In the genomic region with DNA sequence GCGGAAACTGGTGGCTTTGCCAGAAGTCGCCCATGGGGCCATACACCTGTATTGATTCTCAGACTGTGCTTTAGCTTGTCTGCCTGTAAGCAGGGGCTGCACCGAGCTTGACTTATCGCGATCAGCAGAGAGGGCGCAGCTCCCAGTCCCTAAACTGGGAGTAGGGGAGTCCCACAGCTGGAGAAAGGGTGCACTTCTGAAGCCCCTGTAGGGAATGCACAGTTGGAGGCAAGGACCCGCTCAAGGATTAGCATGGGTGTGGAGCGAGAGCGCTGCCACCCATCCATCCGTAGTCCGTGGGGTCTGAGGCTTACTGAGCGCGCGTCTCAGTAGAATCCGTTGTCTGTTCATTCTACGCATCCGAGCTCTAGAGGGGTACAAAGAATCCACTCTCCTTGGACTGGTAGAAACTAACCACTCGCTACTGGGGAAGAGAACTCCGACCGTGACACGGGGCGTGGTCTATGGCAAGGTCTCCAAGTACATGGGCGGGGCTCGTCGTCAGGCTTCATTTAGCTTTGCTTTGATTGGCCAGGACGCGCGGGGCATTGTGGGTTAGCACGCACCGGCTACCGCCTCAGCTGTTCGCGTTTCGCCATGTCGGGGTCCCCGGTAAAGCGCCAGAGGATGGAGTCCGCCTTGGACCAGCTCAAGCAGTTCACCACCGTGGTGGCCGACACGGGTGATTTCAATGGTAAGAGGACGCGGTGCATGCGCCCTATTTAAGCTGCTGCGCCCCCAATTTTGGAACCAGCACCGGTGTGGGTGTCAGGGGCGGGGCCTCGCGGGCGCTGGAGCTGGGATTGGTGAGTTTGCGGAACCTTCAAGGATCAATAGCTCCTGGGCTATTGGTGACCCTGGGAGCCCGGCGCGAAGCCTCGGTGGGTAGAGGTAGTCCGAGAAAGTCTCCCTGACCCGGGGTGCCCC, we compare ENCODE assay signal across 8 mouse cellular contexts. TPM values are rescaled to one million over a fixed set of nuclear protein-coding genes. Genes with fewer than 3 reads are reported as not detected.
A peak's percentile ranks its signal among the peaks of the same experiment; 100 is the strongest.
DNase-seq lines count a peak whose midpoint lies in the region; ATAC-seq and TF ChIP-seq lines count a peak whose summit lies in the region.

A gene (plus strand): TSS at position 575 of the 927 bp plus-strand sequence.

- peak within 1 kb of the TSS; percentile 99 for H3K4me2 ChIP-seq in heart, embryonic 13.5 days
- H3K4me2 ChIP-seq in liver, embryonic 12.5 days, result peak within 1 kb of the TSS; percentile 93
- peak within 1 kb of the TSS; percentile 88 for H3K4me2 ChIP-seq in stomach, embryonic 15.5 days

- peak; percentile 97 for DNase-seq in brain, embryonic 14.5 days (ENCODE audit: low read depth)
- peak; percentile 98 for DNase-seq in kidney, postnatal 10 days
- peak; percentile 90 to 93 for DNase-seq in natural killer cell, adult 2 months (ENCODE audit: low spot score in 2 of 2)

- peaks cover 19% of the 10 kb centered on the region for H3K79me3 ChIP-seq in C2C12 (ENCODE audit: low read depth)

- no peak for TF ChIP-seq CTCF in C2C12 (IDR thresholded peaks at IDR 0.05; ENCODE audit: control insufficient read depth, insufficient read depth, insufficient read length)
- TF ChIP-seq CTCF in brain, embryonic 14.5 days (IDR thresholded peaks at IDR 0.05; ENCODE audit: borderline replicate concordance, extremely low read depth, insufficient read depth, insufficient read length), result no peak

- peak within 1 kb of the TSS; percentile 89 for H3K9ac ChIP-seq in heart, embryonic 13.5 days
- peak within 1 kb of the TSS; percentile 87 for H3K9ac ChIP-seq in liver, embryonic 12.5 days
- H3K9ac ChIP-seq in stomach, embryonic 15.5 days, result peak within 1 kb of the TSS; percentile 48

- H3K36me3 ChIP-seq in C2C12 (ENCODE audit: control insufficient read depth, insufficient read depth), result peaks cover 9% of the 10 kb centered on the region
- H3K36me3 ChIP-seq in heart, embryonic 13.5 days, result peaks cover 15% of the 10 kb centered on the region
- H3K36me3 ChIP-seq in liver, embryonic 12.5 days, result peaks cover 21% of the 10 kb centered on the region
- H3K36me3 ChIP-seq in stomach, embryonic 15.5 days, result peaks cover 6% of the 10 kb centered on the region; the same call in 1 of the 2 replicates

- peak; percentile 76 for ATAC-seq in erythroid progenitor cell, adult 5-6 weeks (replicated peaks; ENCODE audit: low FRiP score, poor library complexity, severe bottlenecking)
- ATAC-seq in heart, embryonic 13.5 days (ENCODE audit: extremely low read depth, insufficient number of reproducible peaks, low FRiP score, low TSS enrichment), result peak; percentile 86
- ATAC-seq in liver, embryonic 12.5 days, result peak; percentile 80
- ATAC-seq in stomach, embryonic 15.5 days (ENCODE audit: insufficient read depth, low FRiP score, low read depth), result peak; percentile 91

- H3K27ac ChIP-seq in heart, embryonic 13.5 days (replicated peaks), result peak within 1 kb of the TSS; percentile 79
- peak within 1 kb of the TSS; percentile 98 for H3K27ac ChIP-seq in liver, embryonic 12.5 days
- H3K27ac ChIP-seq in stomach, embryonic 15.5 days, result peak within 1 kb of the TSS; percentile 80

- H3K79me2 ChIP-seq in C2C12 (ENCODE audit: control insufficient read depth, insufficient read depth), result peaks cover 38% of the 10 kb centered on the region

- H3K27me3 ChIP-seq in C2C12 (ENCODE audit: control insufficient read depth, insufficient read depth, insufficient read length), result no peaks in the 10 kb centered on the region
- peaks cover 6% of the 10 kb centered on the region; the same call in 1 of the 2 replicates for H3K27me3 ChIP-seq in heart, embryonic 13.5 days (replicated peaks)
- no peaks in the 10 kb centered on the region for H3K27me3 ChIP-seq in liver, embryonic 12.5 days (replicated peaks)
- no peaks in the 10 kb centered on the region for H3K27me3 ChIP-seq in stomach, embryonic 15.5 days (replicated peaks)

- under 1% methylated on average over 57 of the region's 57 CpGs for WGBS in heart, embryonic 13.5 days
- WGBS in liver, embryonic 12.5 days (ENCODE audit: insufficient replicate concordance), result under 1% methylated on average over 57 of the region's 57 CpGs
- WGBS in stomach, embryonic 15.5 days, result under 1% methylated on average over 57 of the region's 57 CpGs

- H3K4me3 ChIP-seq in C2C12 (ENCODE audit: insufficient read depth, poor library complexity, severe bottlenecking), result peak within 1 kb of the TSS; percentile 51
- H3K4me3 ChIP-seq in heart, embryonic 13.5 days, result peak within 1 kb of the TSS; percentile 81
- H3K4me3 ChIP-seq in liver, embryonic 12.5 days, result peak within 1 kb of the TSS; percentile 82
- peak within 1 kb of the TSS; percentile 87 for H3K4me3 ChIP-seq in stomach, embryonic 15.5 days (replicated peaks)

- TF ChIP-seq POLR2A in brain, embryonic 14.5 days (IDR thresholded peaks at IDR 0.05; ENCODE audit: borderline replicate concordance, extremely low read depth, insufficient read depth, insufficient read length, poor library complexity, severe bottlenecking), result peak; percentile 25; the same call in 1 of the 2 replicates

- H3K9me3 ChIP-seq in heart, embryonic 13.5 days, result no peaks in the 10 kb centered on the region
- no peaks in the 10 kb centered on the region for H3K9me3 ChIP-seq in liver, embryonic 12.5 days (replicated peaks)
- no peaks in the 10 kb centered on the region for H3K9me3 ChIP-seq in stomach, embryonic 15.5 days

- peaks cover 14% of the 10 kb centered on the region for H3K4me1 ChIP-seq in heart, embryonic 13.5 days
- peaks cover 83% of the 10 kb centered on the region for H3K4me1 ChIP-seq in liver, embryonic 12.5 days
- H3K4me1 ChIP-seq in stomach, embryonic 15.5 days, result peaks cover 10% of the 10 kb centered on the region

- H3ac ChIP-seq in C2C12 (ENCODE audit: control insufficient read depth, insufficient read length, low read depth), result peak within 1 kb of the TSS; percentile 85

TF ChIP-seq in C2C12, 6 proteins besides CTCF, POLR2A, EP300 and RAD21:
- TF ChIP-seq CEBPB (IDR thresholded peaks at IDR 0.05; ENCODE audit: low read depth) (no peak), FOSL1 (IDR thresholded peaks at IDR 0.05; ENCODE audit: insufficient read depth, low read length, poor library complexity, severe bottlenecking) (no peak), MAX (IDR thresholded peaks at IDR 0.05) (peak; percentile 7)
TF ChIP-seq in C2C12: peak in this region for 1.

RNA-seq across cellular contexts. Expression of the gene that starts here (rescaled TPM):
- polyA plus RNA-seq in C2C12 (2012; fragmentation: generic; extraction: Trizol), result 252 TPM
- 224 and 284 TPM in 2 replicates for polyA plus RNA-seq in brain, embryonic 14.5 days (2012; rRNA removed)
- total RNA-seq in erythroid progenitor cell, adult 5-6 weeks (2015; ENCODE audit: low replicate concordance), result 108 and 138 TPM in 2 replicates
- 354 and 496 TPM in 2 replicates for total RNA-seq in erythroid progenitor cell, adult 5-6 weeks (2017; ENCODE audit: low replicate concordance)
- 248 and 250 TPM in 2 replicates for polyA plus RNA-seq in heart, embryonic 13.5 days (2015; fragmentation: Nextera tagmentation; extraction: Ambion mirVana)
- 516 and 525 TPM in 2 replicates for polyA plus RNA-seq in liver, embryonic 12.5 days (2016; fragmentation: Nextera tagmentation; extraction: Ambion mirVana)
- 347 and 384 TPM in 2 replicates for polyA plus RNA-seq in stomach, embryonic 15.5 days (2015; fragmentation: Nextera tagmentation; extraction: Ambion mirVana)

Comparison
In these comparisons a context has a peak if more than half of its experiments do, and no peak if none do; other contexts are left out.
1. Peak in every context shown above with its lines: DNase-seq, ATAC-seq, H3K4me3 ChIP-seq and H3K27ac ChIP-seq.